Mouse (Mus musculus) megakaryocyte, adult 5-6 weeks (primary cell): ENCODE measurements around the gene Entr1. TPM values are rescaled to one million over a fixed set of nuclear protein-coding genes. Genes with fewer than 3 reads are reported as not detected.

Source experiments
- ATAC-seq: 2 replicates; pipeline ENCODE4 v1.8.0; 2016; ENCODE audit warnings: mild to moderate bottlenecking, inconsistent platforms; ENCODE audit not compliant: poor library complexity, severe bottlenecking
- total RNA-seq, 2 experiments: library from RNA; stranded (forward) in 1 of 2; stranded (reverse) in 1 of 2; fragments of 153-499, 151-499 nt in 1 of 2; fragments of 221-1000, 200-1000 nt in 1 of 2; gene quantifications; 2 replicates each; pipeline versions ENCODE4 v1.2.3 to v1.2.4; 2015 to 2017

Gene Entr1
- total RNA-seq, 2 experiments from 2014 or later = 63.4 to 76.5 TPM

DNA sequence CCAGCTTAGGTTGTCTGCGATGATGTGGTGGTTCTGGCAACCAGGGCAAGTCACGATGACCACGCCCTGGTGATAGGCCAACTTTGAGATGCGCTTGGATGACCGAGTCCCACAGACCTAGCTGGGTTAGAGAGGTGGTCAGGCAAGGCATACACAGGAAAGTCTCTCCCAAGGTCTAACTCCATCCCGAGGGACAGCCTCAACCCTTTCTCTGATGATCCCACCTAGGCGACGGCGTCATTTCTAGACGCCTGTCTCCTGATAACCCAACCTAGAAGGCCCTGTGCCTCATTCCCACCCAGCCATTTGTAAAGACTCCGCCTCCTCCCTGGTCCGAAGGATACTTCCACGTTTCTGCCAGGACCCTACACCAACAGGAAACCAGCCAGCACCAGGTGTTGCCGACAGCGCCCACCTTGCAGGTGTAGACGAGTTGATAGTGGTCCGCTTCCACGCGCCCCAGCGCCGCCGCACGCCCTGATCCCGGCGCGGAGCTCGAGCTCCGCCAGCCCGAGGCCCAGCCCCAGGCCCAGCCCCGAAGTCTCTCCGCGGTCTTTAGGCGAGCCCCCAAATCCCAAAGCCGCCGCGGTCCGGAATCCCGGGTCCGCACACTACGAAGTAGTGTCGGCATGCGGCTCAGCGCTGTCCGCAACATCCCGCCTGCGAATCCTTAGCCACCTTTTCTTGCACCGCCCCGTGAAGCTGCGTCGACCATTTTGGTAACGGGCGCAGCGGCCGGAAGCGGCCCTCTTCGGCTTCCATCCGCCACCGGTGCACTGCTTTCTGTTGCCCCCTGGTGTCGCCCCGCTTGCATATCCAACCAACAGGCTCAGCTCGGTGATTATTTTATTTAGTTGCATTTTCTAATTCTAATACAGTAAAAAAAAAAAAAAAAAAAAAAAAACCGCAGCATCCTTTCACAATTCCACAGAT lies 37.5 kb downstream of the Entr1 start, which contains the start of gene Dnlz:
TSS of gene Dnlz (minus strand) at position 753 of the 933 bp plus-strand sequence.
- ATAC-seq = peak; percentile 93

DNA sequence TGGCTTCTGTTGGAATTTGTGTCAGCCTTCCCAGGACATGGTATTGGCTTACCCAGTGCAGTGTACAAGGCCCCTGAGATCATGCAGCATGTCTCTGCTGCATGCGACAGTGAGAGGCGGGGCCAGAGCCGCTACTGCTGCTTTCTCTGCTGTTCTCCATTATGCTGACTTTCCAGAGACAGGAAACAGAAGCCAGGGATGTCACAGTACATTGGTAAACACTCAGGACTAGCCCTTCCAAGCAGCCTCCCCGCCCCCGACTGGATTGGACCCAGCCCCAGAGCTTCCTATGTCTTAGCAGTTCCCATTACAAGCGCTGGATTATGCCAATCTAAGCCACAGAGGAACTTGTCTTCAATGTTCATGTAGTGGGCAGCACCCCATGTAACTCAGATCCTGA lies 40.9 kb downstream of the Entr1 start:
- ATAC-seq = no peak

DNA sequence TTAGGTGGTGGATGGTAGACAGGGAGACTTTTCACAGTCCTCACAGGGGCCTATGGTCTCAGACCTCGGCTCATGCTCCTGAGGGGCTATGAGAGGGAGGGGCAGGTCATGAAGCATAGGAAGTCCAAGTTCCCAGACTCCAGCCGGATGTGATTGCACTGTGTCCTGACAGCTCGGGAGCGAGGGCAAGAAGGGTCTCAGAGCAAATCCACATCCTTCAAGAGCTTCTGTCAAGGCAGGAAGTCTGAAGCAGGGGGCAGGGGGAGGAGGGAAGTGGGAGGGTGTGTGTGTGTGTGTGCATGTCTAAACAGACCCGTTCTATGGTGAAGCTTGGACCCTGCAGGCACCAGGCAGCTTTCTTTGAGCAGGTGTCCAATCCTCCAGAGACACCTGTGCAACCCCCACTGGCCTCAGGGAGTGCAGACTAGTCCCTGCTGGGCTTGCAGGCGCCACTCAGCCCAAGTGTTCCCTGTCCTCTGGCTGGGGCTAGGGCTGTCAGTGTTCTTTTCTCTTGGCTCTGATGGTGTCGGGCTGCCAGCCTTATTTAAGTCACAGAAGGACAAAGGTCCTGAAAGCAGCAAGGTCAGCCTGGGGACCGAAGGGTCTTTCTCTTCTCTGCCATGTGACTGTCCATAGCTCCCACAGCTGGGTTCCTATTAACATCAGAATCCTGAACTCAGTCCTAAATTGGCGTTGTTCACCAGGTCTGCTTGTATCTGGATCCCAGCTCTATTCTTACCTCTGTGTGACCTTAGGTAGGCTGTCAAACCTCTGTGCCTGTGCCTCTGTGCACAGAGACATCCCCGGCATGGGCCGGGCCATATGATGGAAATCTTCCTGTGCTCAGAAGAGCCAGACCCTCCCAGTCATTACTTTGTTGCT lies 46.3 kb downstream of the Entr1 start:
- no peak for ATAC-seq

DNA sequence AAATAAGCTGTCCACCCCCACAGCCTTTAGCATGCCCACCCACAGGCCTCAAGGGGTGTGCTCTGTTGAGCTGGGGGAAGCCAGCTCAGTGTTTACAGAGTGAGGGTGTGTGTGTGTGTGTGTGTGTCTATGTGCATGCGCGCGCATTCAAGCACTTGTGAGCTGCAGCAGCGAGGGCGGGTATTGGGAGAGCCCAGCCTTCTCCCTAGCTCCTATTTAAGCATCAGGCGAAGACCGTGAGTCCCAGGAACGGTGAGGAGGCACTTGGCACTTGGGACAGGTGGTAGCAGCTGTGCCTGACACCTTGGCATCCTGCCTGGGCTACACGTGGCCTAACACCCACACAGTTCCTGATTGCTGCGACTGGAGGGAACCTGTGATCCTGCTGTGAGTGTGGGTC lies 47.1 kb downstream of the Entr1 start:
- ATAC-seq = no peak

DNA sequence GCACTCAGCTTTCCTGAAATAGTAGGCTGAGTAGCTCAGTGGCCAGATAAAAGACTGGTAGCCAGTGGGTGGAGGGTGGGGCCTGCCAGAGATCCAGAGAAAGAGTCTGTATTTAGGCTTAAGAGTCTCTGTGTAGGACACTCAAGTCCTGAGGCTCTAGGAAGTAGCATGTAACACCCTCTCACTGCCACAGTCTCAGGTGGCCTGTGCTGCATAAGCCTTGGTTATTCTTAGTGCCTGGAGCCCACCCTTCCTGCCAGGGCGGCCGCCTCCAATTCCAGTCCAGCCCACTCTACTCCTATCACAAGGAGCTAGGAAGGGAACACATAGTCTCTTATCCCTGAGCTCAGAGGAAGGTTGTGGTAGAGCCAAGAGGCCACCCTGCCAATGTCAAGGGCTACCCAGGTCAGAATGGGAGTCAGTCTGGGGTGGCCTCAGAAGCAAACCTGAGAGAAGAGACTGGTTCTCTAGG lies 47.6 kb downstream of the Entr1 start:
- ATAC-seq = no peak

DNA sequence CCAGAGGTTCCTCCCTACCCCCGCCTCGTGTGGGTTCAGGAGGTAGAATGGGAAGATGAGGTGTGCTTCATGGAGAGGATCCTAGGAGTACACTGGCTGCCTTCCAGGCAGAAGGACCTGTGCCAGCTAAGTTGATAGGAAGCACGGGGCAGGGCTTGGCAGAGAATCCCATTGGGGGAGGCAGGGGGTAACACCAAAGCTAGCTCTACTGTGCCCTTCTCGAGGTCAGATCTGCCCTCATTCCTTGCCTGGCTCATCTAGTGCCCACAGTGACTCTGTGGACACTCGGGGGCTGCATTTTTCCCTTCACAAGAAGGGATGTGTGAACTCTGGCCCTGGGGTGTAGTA lies 49.9 kb downstream of the Entr1 start:
- ATAC-seq = no peak

DNA sequence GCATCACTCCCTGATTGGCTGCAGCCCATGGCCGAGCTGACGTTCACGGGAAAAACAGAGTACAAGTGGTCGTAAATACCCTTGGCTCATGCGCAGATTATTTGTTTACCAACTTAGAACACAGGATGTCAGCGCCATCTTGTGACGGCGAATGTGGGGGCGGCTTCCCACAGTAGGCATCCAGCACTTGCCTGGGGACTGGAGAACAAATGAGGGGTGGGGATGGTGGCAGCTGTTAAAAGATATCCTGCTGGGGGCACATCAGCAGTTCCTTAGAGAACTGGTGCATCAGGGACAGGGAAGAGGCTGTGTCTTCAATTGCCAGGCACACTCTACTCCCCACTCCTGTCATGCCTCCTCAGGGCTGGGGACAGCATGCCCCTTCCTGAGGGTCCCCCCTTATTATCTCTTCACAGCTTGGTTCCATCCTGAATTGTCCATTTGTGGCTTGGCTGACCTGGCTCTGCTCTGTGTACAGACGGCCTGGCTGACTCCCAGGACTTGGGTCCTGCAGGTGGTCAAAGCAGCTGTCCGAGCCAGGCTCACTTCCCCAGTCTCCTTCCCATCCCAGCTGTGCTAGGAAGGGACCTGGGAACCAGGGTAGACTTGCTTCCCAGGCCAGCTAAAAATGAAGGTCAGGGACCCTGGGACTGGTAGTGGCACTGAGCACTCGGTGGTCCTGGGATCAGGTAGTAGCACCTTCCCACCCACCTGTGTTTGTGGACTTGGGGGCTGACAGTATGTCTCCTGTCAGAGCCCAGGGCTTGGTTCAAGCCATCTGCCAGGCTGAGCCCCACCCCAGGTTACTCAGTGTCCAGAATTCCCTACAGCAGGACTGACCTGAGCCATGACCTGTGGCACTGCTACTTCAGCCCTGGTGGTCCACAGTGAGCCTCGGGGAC lies 50.6 kb downstream of the Entr1 start:
- no peak for ATAC-seq

Other genes starting within 250 kb of the Entr1 start
- not detected in 2 replicates for gene Lhx3, start 181.0 kb downstream of the Entr1 start, total RNA-seq (2015)
- not detected in 2 replicates for gene Lhx3, start 181.0 kb downstream of the Entr1 start, total RNA-seq (2017)
- gene Qsox2, start 151.8 kb downstream of the Entr1 start, total RNA-seq (2015) = 3.5 and 4.7 TPM in 2 replicates
- 1.9 and 2.5 TPM in 2 replicates for gene Qsox2, start 151.8 kb downstream of the Entr1 start, total RNA-seq (2017)
- not detected in 2 replicates for gene Ccdc187, start 94.8 kb downstream of the Entr1 start, total RNA-seq (2015)
- not detected in 2 replicates for gene Ccdc187, start 94.8 kb downstream of the Entr1 start, total RNA-seq (2017)
- gene Gpsm1, start 73.8 kb downstream of the Entr1 start, total RNA-seq (2015) = 1.9 and 2.4 TPM in 2 replicates
- 2.2 and 4.0 TPM in 2 replicates for gene Gpsm1, start 73.8 kb downstream of the Entr1 start, total RNA-seq (2017)
- gene Dnlz, start 37.2 kb downstream of the Entr1 start, total RNA-seq (2015) = 4.4 and 5.8 TPM in 2 replicates
- gene Dnlz, start 37.2 kb downstream of the Entr1 start, total RNA-seq (2017) = 5.1 TPM in 2 replicates
- gene Card9, start 28.4 kb downstream of the Entr1 start, total RNA-seq (2015) = 42.6 and 45.3 TPM in 2 replicates
- 141 and 169 TPM in 2 replicates for gene Card9, start 28.4 kb downstream of the Entr1 start, total RNA-seq (2017)
- gene Snapc4, start 8.7 kb downstream of the Entr1 start, total RNA-seq (2015) = 6.1 and 10.7 TPM in 2 replicates
- gene Snapc4, start 8.7 kb downstream of the Entr1 start, total RNA-seq (2017) = 12.2 and 13.3 TPM in 2 replicates
- 26.4 and 27.1 TPM in 2 replicates for gene Pmpca, start within 50 bp of the Entr1 start, total RNA-seq (2015)
- gene Pmpca, start within 50 bp of the Entr1 start, total RNA-seq (2017) = 35.0 and 38.5 TPM in 2 replicates
- 13.2 and 17.0 TPM in 2 replicates for gene Inpp5e, start 19.9 kb upstream of the Entr1 start, total RNA-seq (2015)
- 7.8 and 10.4 TPM in 2 replicates for gene Inpp5e, start 19.9 kb upstream of the Entr1 start, total RNA-seq (2017)
- gene Sec16a, start 55.9 kb upstream of the Entr1 start, total RNA-seq (2015) = 41.6 and 43.9 TPM in 2 replicates
- gene Sec16a, start 55.9 kb upstream of the Entr1 start, total RNA-seq (2017) = 31.1 and 34.6 TPM in 2 replicates
- gene Notch1, start 127.3 kb upstream of the Entr1 start, total RNA-seq (2015) = 37.6 and 43.0 TPM in 2 replicates
- gene Notch1, start 127.3 kb upstream of the Entr1 start, total RNA-seq (2017) = 22.3 and 48.3 TPM in 2 replicates
- gene Egfl7, start 190.7 kb upstream of the Entr1 start, total RNA-seq (2015) = 1.6 and 3.1 TPM in 2 replicates
- 3.7 and 3.9 TPM in 2 replicates for gene Egfl7, start 190.7 kb upstream of the Entr1 start, total RNA-seq (2017)
- gene Gm20532, start 197.3 kb upstream of the Entr1 start, total RNA-seq (2015) = 0.36 TPM in 1 of 2 replicates, not detected in the other
- gene Gm20532, start 197.3 kb upstream of the Entr1 start, total RNA-seq (2017) = not detected in 2 replicates
- gene Agpat2, start 215.1 kb upstream of the Entr1 start, total RNA-seq (2015) = 37.0 and 41.9 TPM in 2 replicates
- gene Agpat2, start 215.1 kb upstream of the Entr1 start, total RNA-seq (2017) = 38.1 and 43.6 TPM in 2 replicates
- gene Fam69b, start 239.1 kb upstream of the Entr1 start, total RNA-seq (2015) = 0.33 TPM in 1 of 2 replicates, not detected in the other
- 0.11 and 0.33 TPM in 2 replicates for gene Fam69b, start 239.1 kb upstream of the Entr1 start, total RNA-seq (2017)